Mouse (Mus musculus) stomach, postnatal 0 days (tissue): ENCODE results near the gene Slc31a2. TPM values are rescaled to one million over a fixed set of nuclear protein-coding genes. Genes with fewer than 3 reads are reported as not detected.

Experiments used
- ATAC-seq: fragments of 200-750 bp; cut with Nextera tagmentation; 2 replicates; pipeline ENCODE4 v1.8.0; 2017; ENCODE audit not compliant: low FRiP score, low TSS enrichment
- DNase-seq: peaks from one replicate; pipeline ENCODE4 v3.0.0-alpha.2; 2016; ENCODE audit warnings: low spot score
- H3K27ac ChIP-seq: fragments of 300-500 bp; sonication (generic); replicated peaks from 2 replicates; pipeline ENCODE4 v1.5.1; 2014; ENCODE audit warnings: mild to moderate bottlenecking, control low read depth
- H3K27me3 ChIP-seq: fragments of 300-500 bp; sonication (generic); 2 replicates; pipeline ENCODE4 v1.6.1; 2014; ENCODE audit warnings: low read length; ENCODE audit not compliant: control insufficient read depth, insufficient read depth
- H3K36me3 ChIP-seq: fragments of 300-500 bp; sonication (generic); 2 replicates; pipeline ENCODE4 v1.6.1; 2014; ENCODE audit warnings: low read length, mixed read lengths; ENCODE audit not compliant: control insufficient read depth, insufficient read depth
- H3K4me1 ChIP-seq: fragments of 300-500 bp; sonication (generic); replicated peaks from 2 replicates; pipeline ENCODE4 v1.6.1; 2014; ENCODE audit warnings: antibody characterized with exemption; ENCODE audit not compliant: control insufficient read depth, insufficient read depth
- H3K4me2 ChIP-seq: fragments of 300-500 bp; sonication (generic); replicated peaks from 2 replicates; pipeline ENCODE4 v1.6.1; 2014; ENCODE audit warnings: low read depth, mild to moderate bottlenecking, control low read depth, moderate library complexity
- H3K4me3 ChIP-seq: fragments of 300-500 bp; sonication (generic); 2 replicates; pipeline ENCODE4 v1.5.1; 2014; ENCODE audit warnings: low read depth, low read length, control low read depth
- H3K9ac ChIP-seq: fragments of 300-500 bp; sonication (generic); 2 replicates; pipeline ENCODE4 v1.6.1; 2014; ENCODE audit warnings: mild to moderate bottlenecking, low read length, control low read depth, mixed read lengths
- H3K9me3 ChIP-seq: fragments of 300-500 bp; sonication (generic); 2 replicates; pipeline ENCODE4 v1.6.1; 2016; ENCODE audit warnings: low read length; ENCODE audit not compliant: control insufficient read depth
- CTCF ChIP-seq: IDR thresholded peaks from 2 replicates; pipeline ENCODE4 v1.5.1; 2016; ENCODE audit warnings: antibody characterized with exemption, low read depth, mild to moderate bottlenecking, moderate library complexity
- EP300 ChIP-seq: optimal IDR thresholded peaks from 2 replicates; pipeline ENCODE3; 2016; ENCODE audit warnings: antibody characterized with exemption
- WGBS: fragments of 180-500 bp; shearing (Covaris S2); extraction: QIAGEN DNeasy Blood & Tissue Kit; methylation state at CpG from one replicate; pipeline ENCODE4 v1.1.7; 2014; 5-methylcytosine and 5-hydroxymethylcytosine counted together
- polyA plus RNA-seq: library from polyadenylated mRNA; unstranded; fragments of >200 nt; fragmentation: Nextera tagmentation; extraction: Ambion mirVana; gene quantifications from 2 replicates; pipeline ENCODE4 v1.2.1, GENCODE M21; 2015

Slc31a2 gene
- polyA plus RNA-seq, 1 experiment from 2014 or later = 32.6 TPM

- H3K9ac ChIP-seq = no peak overlapping the region
Observed at GRCm38 (mm10) chr4:62302795-62303194, 40.4 kb downstream of the Slc31a2 start.

GRCm38 (mm10) chr4:62303288-62303687 lies 40.9 kb downstream of the Slc31a2 start:
- H3K9ac ChIP-seq = no peak overlapping the region
- H3K4me3 ChIP-seq = no peak overlapping the region
- DNase-seq (no peak), ATAC-seq (peak; percentile 66)
- H3K27me3 ChIP-seq = no peaks in the 10 kb centered on the region
- WGBS = 71% methylated on average over 1 of the region's 1 CpGs
- TF ChIP-seq CTCF = no peak
- TF ChIP-seq EP300 = no peak
- H3K9me3 ChIP-seq = no peaks in the 10 kb centered on the region
- peaks cover 25% of the 10 kb centered on the region for H3K36me3 ChIP-seq
- H3K27ac ChIP-seq = no peak overlapping the region
- no peak overlapping the region for H3K4me2 ChIP-seq
- H3K4me1 ChIP-seq = no peaks in the 10 kb centered on the region

More at GRCm38 (mm10) chr4:62302795-62303194, 40.4 kb downstream of the Slc31a2 start:
- Histone ChIP-seq H3K27ac (no peak overlapping the region), H3K4me3 (no peak overlapping the region), H3K4me2 (no peak overlapping the region), H3K4me1 (no peaks in the 10 kb centered on the region), H3K9me3 (no peaks in the 10 kb centered on the region), H3K36me3 (peaks cover 25% of the 10 kb centered on the region), H3K27me3 (no peaks in the 10 kb centered on the region)
- DNase-seq (no peak), ATAC-seq (0 out of 2 replicates have a peak, but pooled peaks have one; percentile 16)
- no peak for TF ChIP-seq CTCF
- TF ChIP-seq EP300 = no peak
- WGBS = 58% methylated on average over 2 of the region's 2 CpGs

- Histone ChIP-seq H3K36me3 (peaks cover 21% of the 10 kb centered on the region), H3K27me3 (no peaks in the 10 kb centered on the region), H3K27ac (no peak overlapping the region), H3K9me3 (no peaks in the 10 kb centered on the region), H3K4me3 (no peak overlapping the region), H3K9ac (no peak overlapping the region), H3K4me1 (no peaks in the 10 kb centered on the region), H3K4me2 (no peak overlapping the region)
- no peak for ATAC-seq
- TF ChIP-seq EP300 (no peak), CTCF (no peak)
- 75% methylated on average over 1 of the region's 1 CpGs for WGBS
- no peak for DNase-seq
Observed at GRCm38 (mm10) chr4:62306301-62306700, 43.9 kb downstream of the Slc31a2 start.

- Histone ChIP-seq H3K36me3 (peaks cover 21% of the 10 kb centered on the region), H3K4me3 (no peak overlapping the region), H3K27ac (no peak overlapping the region), H3K9ac (no peak overlapping the region), H3K27me3 (no peaks in the 10 kb centered on the region), H3K4me2 (no peak overlapping the region), H3K9me3 (no peaks in the 10 kb centered on the region), H3K4me1 (no peaks in the 10 kb centered on the region)
- WGBS = 88% methylated on average over 4 of the region's 4 CpGs
- DNase-seq (no peak), ATAC-seq (no peak)
- TF ChIP-seq CTCF (no peak), EP300 (no peak)
Observed at GRCm38 (mm10) chr4:62306840-62307239, 44.5 kb downstream of the Slc31a2 start.

- Histone ChIP-seq H3K27me3 (no peaks in the 10 kb centered on the region), H3K9ac (no peak overlapping the region), H3K36me3 (peaks cover 23% of the 10 kb centered on the region), H3K4me2 (no peak overlapping the region), H3K4me1 (no peaks in the 10 kb centered on the region), H3K4me3 (no peak overlapping the region), H3K9me3 (no peaks in the 10 kb centered on the region), H3K27ac (no peak overlapping the region)
- DNase-seq (no peak), ATAC-seq (no peak)
- TF ChIP-seq EP300 (no peak), CTCF (no peak)
Observed at GRCm38 (mm10) chr4:62308406-62308805, 46.0 kb downstream of the Slc31a2 start.

- H3K27ac ChIP-seq = no peak overlapping the region
- TF ChIP-seq EP300 (no peak), CTCF (no peak)
- no peak for ATAC-seq
- H3K4me1 ChIP-seq = no peaks in the 10 kb centered on the region
- no peaks in the 10 kb centered on the region for H3K27me3 ChIP-seq
- H3K9me3 ChIP-seq = no peaks in the 10 kb centered on the region
- no peak for DNase-seq
- H3K4me2 ChIP-seq = no peak overlapping the region
- WGBS = 84% methylated on average over 2 of the region's 2 CpGs
- H3K36me3 ChIP-seq = peaks cover 10% of the 10 kb centered on the region; the same call in 1 of the 2 replicates
- no peak overlapping the region for H3K4me3 ChIP-seq
- no peak overlapping the region for H3K9ac ChIP-seq
Observed at GRCm38 (mm10) chr4:62312821-62313220, 50.5 kb downstream of the Slc31a2 start.
